Mouse (Mus musculus): ENCODE data around the gene Ankrd33. TPM values are rescaled to one million over a fixed set of nuclear protein-coding genes. Genes with fewer than 3 reads are reported as not detected.

The Ankrd33 gene
- polyA plus RNA-seq, 1 experiment from 2014 or later: not detected

GRCm38 (mm10) chr15:101140587-101140986, 25.0 kb downstream of the Ankrd33 start:
- Histone ChIP-seq H3K9ac (no peak overlapping the region), H3K36me3 (ENCODE audit: insufficient read depth) (peaks cover 17% of the 10 kb centered on the region; the same call in 1 of the 2 replicates), H3K9me3 (ENCODE audit: low read depth, low read length) (no peaks in the 10 kb centered on the region), H3K4me3 (ENCODE audit: low read depth, low read length) (no peak overlapping the region), H3K4me2 (peak overlapping the region; percentile 31; the same call in 1 of the 2 replicates), H3K4me1 (ENCODE audit: insufficient read depth) (peaks cover 29% of the 10 kb centered on the region), H3K27me3 (ENCODE audit: insufficient read depth, low read length) (no peaks in the 10 kb centered on the region), H3K27ac (ENCODE audit: low read depth) (peak overlapping the region; percentile 52; the same call in 1 of the 2 replicates)
- peak; percentile 2; the same call in 1 of the 2 replicates for ATAC-seq (ENCODE audit: insufficient read depth)
- TF ChIP-seq CTCF (IDR thresholded peaks at IDR 0.05; ENCODE audit: low read depth): no peak
- DNase-seq: no peak
- 48% methylated on average over 6 of the region's 6 CpGs for WGBS

- Histone ChIP-seq H3K4me3 (ENCODE audit: low read depth, low read length) (no peak overlapping the region), H3K27me3 (ENCODE audit: insufficient read depth, low read length) (no peaks in the 10 kb centered on the region), H3K4me1 (ENCODE audit: insufficient read depth) (peaks cover 34% of the 10 kb centered on the region), H3K36me3 (ENCODE audit: insufficient read depth) (peaks cover 16% of the 10 kb centered on the region; the same call in 1 of the 2 replicates), H3K4me2 (peak overlapping the region; percentile 31; the same call in 1 of the 2 replicates), H3K9ac (no peak overlapping the region), H3K27ac (ENCODE audit: low read depth) (peak overlapping the region; percentile 52; the same call in 1 of the 2 replicates), H3K9me3 (ENCODE audit: low read depth, low read length) (no peaks in the 10 kb centered on the region)
- TF ChIP-seq CTCF (IDR thresholded peaks at IDR 0.05; ENCODE audit: low read depth): no peak
- WGBS: 3% methylated on average over 14 of the region's 14 CpGs
- DNase-seq (peak; percentile 66), ATAC-seq (ENCODE audit: insufficient read depth) (peak; percentile 73)
Measured at GRCm38 (mm10) chr15:101141061-101141541, 25.5 kb downstream of the Ankrd33 start.

- Histone ChIP-seq H3K4me2 (no peak overlapping the region), H3K4me1 (ENCODE audit: insufficient read depth) (peaks cover 39% of the 10 kb centered on the region), H3K36me3 (ENCODE audit: insufficient read depth) (peaks cover 10% of the 10 kb centered on the region; the same call in 1 of the 2 replicates), H3K27me3 (ENCODE audit: insufficient read depth, low read length) (no peaks in the 10 kb centered on the region), H3K27ac (ENCODE audit: low read depth) (no peak overlapping the region), H3K9ac (no peak overlapping the region), H3K4me3 (ENCODE audit: low read depth, low read length) (no peak overlapping the region), H3K9me3 (ENCODE audit: low read depth, low read length) (no peaks in the 10 kb centered on the region)
- WGBS: 41% methylated on average over 8 of the region's 8 CpGs
- ATAC-seq (ENCODE audit: insufficient read depth): no peak
- no peak for DNase-seq
- TF ChIP-seq CTCF (IDR thresholded peaks at IDR 0.05; ENCODE audit: low read depth): no peak
Measured at GRCm38 (mm10) chr15:101142672-101143071, 27.1 kb downstream of the Ankrd33 start.

GRCm38 (mm10) chr15:101143494-101143893, 27.9 kb downstream of the Ankrd33 start:
- 17% methylated on average over 8 of the region's 8 CpGs for WGBS
- H3K27ac ChIP-seq (ENCODE audit: low read depth): peak overlapping the region; percentile 65
- no peak overlapping the region for H3K4me3 ChIP-seq (ENCODE audit: low read depth, low read length)
- peak; percentile 78 for DNase-seq
- H3K9ac ChIP-seq: 0 out of 2 replicates have a peak overlapping the region, but pooled peaks have one; percentile 4
- no peak for TF ChIP-seq CTCF (IDR thresholded peaks at IDR 0.05; ENCODE audit: low read depth)
- ATAC-seq (ENCODE audit: insufficient read depth): peak; percentile 7; the same call in 1 of the 2 replicates
- H3K4me1 ChIP-seq (ENCODE audit: insufficient read depth): peaks cover 47% of the 10 kb centered on the region
- H3K4me2 ChIP-seq: no peak overlapping the region
- H3K36me3 ChIP-seq (ENCODE audit: insufficient read depth): peaks cover 4% of the 10 kb centered on the region; the same call in 1 of the 2 replicates
- H3K27me3 ChIP-seq (ENCODE audit: insufficient read depth, low read length): no peaks in the 10 kb centered on the region
- no peaks in the 10 kb centered on the region for H3K9me3 ChIP-seq (ENCODE audit: low read depth, low read length)

GRCm38 (mm10) chr15:101144176-101144575, 28.6 kb downstream of the Ankrd33 start:
- 75% methylated on average over 5 of the region's 5 CpGs for WGBS
- H3K27ac ChIP-seq (ENCODE audit: low read depth): no peak overlapping the region
- ATAC-seq (ENCODE audit: insufficient read depth) (no peak), DNase-seq (no peak)
- H3K36me3 ChIP-seq (ENCODE audit: insufficient read depth): 0 out of 2 replicates have a peak, but pooled peaks cover 4% of the 10 kb centered on the region
- TF ChIP-seq CTCF (IDR thresholded peaks at IDR 0.05; ENCODE audit: low read depth): no peak
- H3K9me3 ChIP-seq (ENCODE audit: low read depth, low read length): no peaks in the 10 kb centered on the region
- peaks cover 46% of the 10 kb centered on the region for H3K4me1 ChIP-seq (ENCODE audit: insufficient read depth)
- no peak overlapping the region for H3K9ac ChIP-seq
- H3K27me3 ChIP-seq (ENCODE audit: insufficient read depth, low read length): no peaks in the 10 kb centered on the region
- H3K4me3 ChIP-seq (ENCODE audit: low read depth, low read length): no peak overlapping the region
- no peak overlapping the region for H3K4me2 ChIP-seq

DNA sequence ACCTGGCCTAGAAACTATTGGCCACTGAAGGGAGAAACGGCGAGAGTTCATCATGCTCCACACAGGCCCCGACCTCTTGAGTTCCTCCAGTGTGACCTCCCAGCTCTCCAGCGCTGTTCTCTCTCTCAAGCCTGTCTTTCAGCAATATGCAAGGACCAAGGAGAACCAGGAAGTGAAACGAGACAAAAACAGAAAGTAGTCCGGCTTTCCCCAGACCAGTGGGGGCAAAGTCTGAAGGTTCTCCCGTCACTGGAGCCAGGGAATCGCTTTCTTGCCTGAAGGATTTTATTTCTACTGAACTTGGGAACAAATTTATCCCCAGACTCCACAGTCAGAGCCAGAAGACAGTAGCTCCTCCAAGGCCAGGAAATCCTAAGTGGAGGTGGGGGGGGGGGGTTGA, 29.2 kb downstream of the Ankrd33 start:
- no peak for DNase-seq
- Histone ChIP-seq H3K4me1 (ENCODE audit: insufficient read depth) (peaks cover 40% of the 10 kb centered on the region), H3K27ac (ENCODE audit: low read depth) (no peak overlapping the region; the same call in 1 of the 2 replicates), H3K4me2 (no peak overlapping the region; the same call in 1 of the 2 replicates), H3K9ac (no peak overlapping the region), H3K36me3 (ENCODE audit: insufficient read depth) (0 out of 2 replicates have a peak, but pooled peaks cover 4% of the 10 kb centered on the region), H3K4me3 (ENCODE audit: low read depth, low read length) (no peak overlapping the region), H3K9me3 (ENCODE audit: low read depth, low read length) (no peaks in the 10 kb centered on the region), H3K27me3 (ENCODE audit: insufficient read depth, low read length) (no peaks in the 10 kb centered on the region)
- TF ChIP-seq CTCF (IDR thresholded peaks at IDR 0.05; ENCODE audit: low read depth): no peak
- no peak for ATAC-seq (ENCODE audit: insufficient read depth)
- 71% methylated on average over 8 of the region's 8 CpGs for WGBS

GRCm38 (mm10) chr15:101145424-101146099, 30.0 kb downstream of the Ankrd33 start:
- Histone ChIP-seq H3K9me3 (ENCODE audit: low read depth, low read length) (no peaks in the 10 kb centered on the region), H3K4me3 (ENCODE audit: low read depth, low read length) (peak overlapping the region; percentile 1; the same call in 1 of the 2 replicates), H3K36me3 (ENCODE audit: insufficient read depth) (0 out of 2 replicates have a peak, but pooled peaks cover 4% of the 10 kb centered on the region), H3K27me3 (ENCODE audit: insufficient read depth, low read length) (no peaks in the 10 kb centered on the region), H3K4me1 (ENCODE audit: insufficient read depth) (peaks cover 32% of the 10 kb centered on the region; the same call in 1 of the 2 replicates), H3K9ac (peak overlapping the region; percentile 24; the same call in 1 of the 2 replicates), H3K4me2 (peak overlapping the region; percentile 53), H3K27ac (ENCODE audit: low read depth) (peak overlapping the region; percentile 42)
- peak; percentile 100 for TF ChIP-seq CTCF (IDR thresholded peaks at IDR 0.05; ENCODE audit: low read depth)
- peak; percentile 91 for ATAC-seq (ENCODE audit: insufficient read depth)
- DNase-seq: peak; percentile 98
- WGBS: 8% methylated on average over 19 of the region's 19 CpGs

Data from lung, embryonic 14.5 days (tissue).